Mouse (Mus musculus) megakaryocyte progenitor cell, adult 5-6 weeks (primary cell): ENCODE results near the gene Tbp. TPM values are rescaled to one million over a fixed set of nuclear protein-coding genes. Genes with fewer than 3 reads are reported as not detected.

Experiments used
- ATAC-seq: replicated peaks from 2 replicates; pipeline ENCODE4 v1.8.0; 2016; ENCODE audit warnings: mild to moderate bottlenecking, moderate TSS enrichment, inconsistent platforms; ENCODE audit not compliant: poor library complexity
- total RNA-seq, 2 experiments: library from RNA; stranded (forward) in 1 of 2; stranded (reverse) in 1 of 2; fragments of 157-497, 149-512 nt in 1 of 2; fragments of 200-1000 nt in 1 of 2; gene quantifications; 2 replicates each; pipeline versions ENCODE4 v1.2.3 to v1.2.4; 2015 to 2017

Tbp gene
- total RNA-seq (2015) (83.4 and 106 TPM in 2 replicates), total RNA-seq (2017) (43.5 and 58.8 TPM in 2 replicates)

- ATAC-seq, result peak; percentile 86
Measured at GRCm38 (mm10) chr17:15499656-15500394, at the start of gene Tbp, which contains the start of gene Psmb1. TSS of gene Tbp (plus strand) at chr17:15499888. TSS of gene Psmb1 (minus strand) at chr17:15499751.

GRCm38 (mm10) chr17:15455203-15455602, 44.5 kb upstream of the Tbp start:
- ATAC-seq, result no peak

DNA sequence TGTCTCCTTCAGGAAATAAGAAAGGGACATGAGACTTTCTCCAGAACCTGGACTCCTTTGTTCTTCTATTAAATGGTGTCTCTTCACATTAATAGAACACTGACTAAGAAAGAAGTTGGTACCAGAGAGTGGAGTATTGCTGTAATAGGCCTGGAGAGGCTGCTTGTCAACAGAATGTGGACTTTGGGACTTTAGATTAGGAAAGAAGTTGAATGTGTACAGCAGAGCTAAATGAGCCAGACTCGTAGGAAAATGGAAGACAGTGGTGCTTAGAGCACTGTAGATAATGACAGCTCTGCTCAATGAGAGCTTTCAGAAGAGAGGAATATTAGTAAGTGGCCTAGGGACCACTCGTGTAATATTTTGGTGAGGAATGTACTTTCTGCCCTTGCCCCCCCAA, 43.1 kb upstream of the Tbp start:
- ATAC-seq, result no peak

DNA sequence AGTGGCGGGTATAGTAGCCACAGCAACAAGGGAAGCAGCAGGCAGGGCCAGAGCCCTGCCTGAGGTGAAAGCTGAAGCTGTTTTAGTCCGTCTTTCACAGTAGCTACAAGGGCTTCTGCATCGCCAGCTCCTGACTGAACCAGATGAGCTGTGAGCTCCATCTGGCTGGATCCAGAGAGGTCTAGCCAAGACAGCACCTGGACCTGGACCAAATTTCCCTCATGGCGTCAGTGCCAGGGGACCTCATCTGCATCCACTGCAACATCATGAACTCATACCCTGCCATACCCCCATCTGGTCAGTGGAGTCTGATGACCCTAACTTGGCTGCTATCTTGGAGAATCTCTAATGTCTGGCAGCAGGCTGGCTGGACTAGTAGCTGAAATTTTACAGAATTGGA, 39.9 kb upstream of the Tbp start:
- ATAC-seq, result no peak

DNA sequence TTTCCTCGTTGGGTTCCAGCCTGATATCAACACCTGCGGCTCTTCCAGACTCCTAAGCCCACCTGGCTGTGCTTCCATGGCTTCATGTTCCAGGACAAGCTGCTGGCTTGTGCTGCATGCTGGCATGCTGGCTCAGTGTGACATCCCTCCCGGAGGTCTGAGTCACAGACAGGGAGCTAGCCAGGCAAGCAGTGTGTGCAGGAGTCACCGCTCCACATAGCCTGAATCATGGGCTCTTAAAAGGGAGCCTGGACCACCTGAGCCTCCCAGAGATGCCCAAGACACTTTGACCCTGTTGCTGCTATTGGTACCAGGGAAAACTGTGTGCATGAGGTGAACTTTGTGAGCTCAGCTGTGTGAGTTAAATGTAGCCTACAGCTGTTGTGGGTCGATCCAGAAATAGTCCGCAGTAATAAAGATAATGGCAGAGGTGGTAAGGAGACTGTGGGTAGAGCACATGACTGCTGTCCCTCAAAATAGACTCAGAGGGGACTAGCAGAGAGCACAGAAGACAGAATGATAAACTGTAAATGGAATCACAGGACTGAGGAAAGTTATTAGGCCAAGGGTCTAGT, 37.7 kb upstream of the Tbp start:
- no peak for ATAC-seq

GRCm38 (mm10) chr17:15467669-15468068, 32.0 kb upstream of the Tbp start:
- peak; percentile 99 for ATAC-seq

DNA sequence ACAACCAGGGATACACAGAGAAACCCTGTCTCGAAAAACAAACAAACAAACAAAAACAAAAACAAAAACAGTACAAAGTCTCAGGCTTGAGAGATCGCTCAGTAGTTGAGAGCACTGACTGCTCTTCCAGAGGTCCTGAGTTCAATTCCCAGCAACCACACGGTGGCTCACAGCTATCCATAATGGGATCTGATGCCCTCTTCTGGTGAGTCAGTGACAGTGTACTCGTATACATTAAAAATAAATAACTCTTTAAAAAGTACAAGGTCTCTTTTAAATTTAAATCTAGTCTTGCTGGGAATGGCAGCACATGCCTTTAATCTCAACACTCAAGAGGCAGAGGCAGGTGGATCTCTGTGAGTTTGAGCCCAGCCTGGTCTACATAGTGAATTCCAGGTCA, 27.0 kb upstream of the Tbp start:
- ATAC-seq, result peak; percentile 46

GRCm38 (mm10) chr17:15490542-15490941, 9.1 kb upstream of the Tbp start:
- no peak for ATAC-seq

GRCm38 (mm10) chr17:15497882-15498752, 1.6 kb upstream of the Tbp start:
- ATAC-seq, result peak; percentile 81

DNA sequence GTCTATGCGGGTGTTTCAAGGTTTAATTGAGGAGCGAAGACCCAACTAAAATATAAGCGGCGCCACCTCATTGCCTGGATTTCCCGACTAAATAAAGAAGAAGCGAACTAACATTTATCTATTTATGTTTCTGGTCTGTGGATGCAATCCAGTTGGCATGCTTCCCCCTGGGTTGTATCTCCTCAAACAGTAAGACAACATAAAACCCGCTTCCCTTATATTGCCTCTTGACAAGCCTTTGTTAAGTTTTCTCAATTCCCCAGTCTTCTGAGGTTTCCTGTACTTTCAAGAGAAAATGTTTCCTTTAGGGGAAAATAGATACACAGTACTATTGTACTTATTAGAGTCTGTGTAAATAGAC, 955 bp upstream of the Tbp start:
- no peak for ATAC-seq

- no peak for ATAC-seq
Measured at GRCm38 (mm10) chr17:15510694-15511093, 11.0 kb downstream of the Tbp start.

GRCm38 (mm10) chr17:15517776-15518175, 18.1 kb downstream of the Tbp start:
- ATAC-seq, result peak; percentile 79

GRCm38 (mm10) chr17:15518186-15518585, 18.5 kb downstream of the Tbp start:
- peak; percentile 55; the same call in 1 of the 2 replicates for ATAC-seq

DNA sequence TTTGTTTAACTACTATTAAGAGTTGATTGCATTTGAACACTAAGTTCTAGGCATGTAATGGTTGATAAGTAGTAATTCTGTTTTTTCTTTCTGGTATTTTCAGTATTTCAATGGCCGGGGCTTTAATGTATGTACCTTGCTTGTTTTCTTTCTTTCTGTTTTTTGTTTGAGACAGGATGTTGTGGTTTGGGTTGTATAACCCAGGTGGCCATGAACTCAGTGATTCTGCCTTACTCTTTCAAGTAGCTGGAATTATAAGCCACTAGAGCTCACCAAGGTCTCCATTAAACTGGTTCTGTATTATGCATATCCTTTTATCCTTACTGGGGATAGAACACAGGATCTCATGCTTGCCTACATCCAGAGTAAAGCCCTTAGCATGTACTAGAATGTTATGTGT, 19.1 kb downstream of the Tbp start:
- ATAC-seq, result no peak

- ATAC-seq, result no peak
Measured at GRCm38 (mm10) chr17:15526304-15526703, 26.6 kb downstream of the Tbp start.

DNA sequence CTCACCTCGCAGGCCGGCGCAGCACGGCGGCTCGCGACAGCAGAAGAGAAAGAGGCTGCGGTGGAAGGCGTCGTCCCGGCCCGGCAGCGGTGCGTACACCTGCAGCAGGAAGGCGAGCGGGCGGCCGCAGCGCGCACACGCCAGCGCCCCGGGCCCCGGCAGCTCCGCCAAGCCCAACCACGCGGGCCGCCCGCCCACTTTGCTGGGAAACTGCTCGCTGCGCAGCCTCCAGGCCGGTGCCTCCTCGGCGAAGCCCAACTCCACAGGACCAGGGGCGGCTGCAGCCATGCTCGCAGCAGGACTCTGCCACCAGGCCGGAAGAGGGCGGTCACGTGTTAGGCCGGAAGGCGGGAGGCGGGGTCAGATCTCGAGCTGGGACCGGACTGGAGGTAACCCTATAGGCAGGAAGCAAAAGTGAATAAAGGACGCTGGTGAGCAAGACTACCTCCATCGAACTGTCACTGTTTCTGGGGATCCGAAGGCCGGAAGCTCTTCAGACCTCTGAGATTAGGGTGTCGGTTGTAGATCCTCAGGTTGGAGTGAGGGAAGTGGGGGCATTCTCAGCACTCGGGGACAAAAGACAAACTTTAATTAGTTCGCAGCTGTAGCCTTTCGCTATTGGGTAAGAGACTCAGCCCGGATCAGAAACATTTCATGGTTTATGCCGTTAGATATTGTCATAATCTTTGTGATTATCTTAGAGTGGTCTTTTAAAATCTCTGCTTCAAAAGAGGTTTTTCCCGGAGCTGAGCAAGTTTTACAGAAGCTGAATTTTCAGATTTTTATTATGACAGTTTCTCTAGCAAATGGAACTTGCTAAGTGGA, 27.5 kb downstream of the Tbp start, which contains the start of gene Pdcd2:
TSS of gene Pdcd2 (minus strand) at position 316 of the 825 bp plus-strand sequence.
- ATAC-seq, result peak; percentile 90

DNA sequence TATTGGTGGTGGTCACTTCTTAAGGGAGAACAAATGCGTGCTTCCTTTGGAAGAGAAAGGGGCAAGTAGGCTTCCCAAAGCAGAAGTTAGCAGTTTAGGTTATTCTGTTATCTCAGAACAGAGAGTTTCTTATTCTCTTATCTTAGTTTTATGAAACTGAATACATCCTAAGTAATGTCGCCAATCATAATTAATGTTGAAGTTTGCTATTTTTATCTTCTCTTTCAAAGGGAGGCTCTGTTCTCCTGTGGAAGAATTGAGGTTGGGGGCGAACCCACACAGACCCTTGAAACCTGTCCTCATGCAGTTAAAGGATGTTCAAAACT, 28.1 kb downstream of the Tbp start:
- no peak for ATAC-seq

DNA sequence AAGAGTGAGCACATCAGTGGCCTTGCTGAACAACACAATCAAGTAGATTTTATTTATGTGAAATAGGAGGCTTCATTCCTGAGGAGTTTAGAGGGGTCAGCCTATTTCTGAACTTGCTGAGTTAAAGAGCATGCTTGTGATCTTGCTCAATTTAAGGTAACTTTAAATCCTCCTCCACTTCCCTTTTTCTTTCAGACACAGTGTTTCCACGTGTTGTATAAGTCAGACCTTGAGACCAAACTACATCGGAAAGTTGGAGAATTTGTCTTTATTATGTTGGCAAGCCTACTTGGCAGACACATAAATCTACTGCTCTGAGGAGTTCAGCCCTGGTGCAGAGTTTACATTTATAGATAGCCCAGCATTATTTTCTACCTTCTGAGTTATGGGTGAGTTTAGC, 29.2 kb downstream of the Tbp start:
- 0 out of 2 replicates have a peak, but pooled peaks have one; percentile 16 for ATAC-seq

DNA sequence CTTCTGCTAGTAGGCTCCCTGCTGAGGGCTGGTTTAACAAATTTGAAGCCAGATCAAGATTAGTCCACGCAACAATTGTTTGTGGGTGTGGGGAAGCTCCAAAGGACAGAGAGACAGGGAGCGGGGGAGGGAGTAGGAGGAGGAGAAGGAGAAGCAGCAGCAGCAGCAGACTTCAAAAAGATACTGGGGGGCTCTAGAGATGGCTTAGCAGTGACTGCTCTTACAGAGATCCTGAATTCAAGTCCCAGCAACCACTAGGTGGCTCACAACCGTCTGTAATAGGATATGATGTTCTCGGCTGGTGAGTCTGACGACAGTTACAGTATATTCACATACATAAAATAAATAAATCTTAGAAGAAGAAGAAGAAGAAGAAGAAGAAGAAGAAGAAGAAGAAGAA, 30.5 kb downstream of the Tbp start:
- no peak for ATAC-seq

- ATAC-seq, result peak; percentile 74
Measured at GRCm38 (mm10) chr17:15535162-15535800, 35.6 kb downstream of the Tbp start.
